Mouse (Mus musculus) gastrocnemius, adult 8-10 months (tissue): ENCODE data around the gene Hoxd8. TPM values are rescaled to one million over a fixed set of nuclear protein-coding genes. Genes with fewer than 3 reads are reported as not detected.

Experiments
- DNase-seq, 2 experiments: peaks; one replicate each; pipeline ENCODE4 v3.0.0; 2022; ENCODE audit warnings: low spot score in 2 of 2
- total RNA-seq, 4 experiments: library from RNA; stranded (reverse); gene quantifications; 2 replicates each; pipeline ENCODE4 v1.2.4; 2022

The Hoxd8 gene
- total RNA-seq, 4 experiments from 2014 or later = 46.8 to 53.5 (median 51.3) TPM

- DNase-seq = no peak
Measured at GRCm38 (mm10) chr2:74733317-74733661, 28.9 kb downstream of the Hoxd8 start.

- DNase-seq = no peak
Measured at GRCm38 (mm10) chr2:74733765-74734164, 29.4 kb downstream of the Hoxd8 start.

- DNase-seq = no peak
Measured at GRCm38 (mm10) chr2:74734451-74734850, 30.0 kb downstream of the Hoxd8 start.

DNA sequence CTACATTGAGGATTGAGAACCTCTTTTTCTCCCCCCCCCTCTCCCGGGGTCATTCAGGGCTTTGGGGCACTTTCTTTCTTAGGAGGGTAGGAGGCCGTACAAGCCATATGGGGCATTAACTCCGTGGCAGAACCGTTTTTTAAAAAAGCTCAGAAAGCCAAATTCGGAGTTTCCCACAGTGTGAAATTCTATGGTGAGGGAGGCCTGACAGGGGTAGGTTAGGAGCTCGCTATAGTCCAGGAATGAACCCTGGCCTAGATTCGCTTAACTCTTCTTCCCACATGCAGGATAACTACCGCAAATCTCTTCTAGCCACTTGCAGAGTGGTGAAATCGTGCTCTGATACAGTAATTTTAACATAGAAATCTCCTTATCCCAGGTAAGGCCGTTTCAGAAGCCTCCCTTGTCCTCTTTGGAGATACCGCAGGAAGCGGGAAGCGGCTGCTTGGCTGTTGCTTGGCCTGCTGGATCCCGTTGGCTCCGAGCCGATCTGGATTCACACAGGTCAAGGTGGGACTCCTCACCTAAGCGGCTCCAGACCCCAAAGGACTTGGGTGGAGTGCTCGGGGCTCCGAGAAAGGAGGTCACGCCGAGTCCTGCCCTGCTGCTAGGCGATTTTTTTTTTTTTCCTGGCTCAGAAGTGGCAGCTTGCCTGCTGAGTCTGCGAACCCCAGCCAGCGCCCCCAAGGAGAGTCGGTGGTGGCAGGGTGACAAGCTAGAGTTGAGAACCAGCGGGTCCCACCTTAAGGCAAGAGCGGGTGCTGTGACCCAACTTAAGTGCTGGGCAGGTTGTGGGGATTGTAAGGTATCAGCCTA is 30.8 kb downstream of the Hoxd8 start:
- DNase-seq = no peak

DNA sequence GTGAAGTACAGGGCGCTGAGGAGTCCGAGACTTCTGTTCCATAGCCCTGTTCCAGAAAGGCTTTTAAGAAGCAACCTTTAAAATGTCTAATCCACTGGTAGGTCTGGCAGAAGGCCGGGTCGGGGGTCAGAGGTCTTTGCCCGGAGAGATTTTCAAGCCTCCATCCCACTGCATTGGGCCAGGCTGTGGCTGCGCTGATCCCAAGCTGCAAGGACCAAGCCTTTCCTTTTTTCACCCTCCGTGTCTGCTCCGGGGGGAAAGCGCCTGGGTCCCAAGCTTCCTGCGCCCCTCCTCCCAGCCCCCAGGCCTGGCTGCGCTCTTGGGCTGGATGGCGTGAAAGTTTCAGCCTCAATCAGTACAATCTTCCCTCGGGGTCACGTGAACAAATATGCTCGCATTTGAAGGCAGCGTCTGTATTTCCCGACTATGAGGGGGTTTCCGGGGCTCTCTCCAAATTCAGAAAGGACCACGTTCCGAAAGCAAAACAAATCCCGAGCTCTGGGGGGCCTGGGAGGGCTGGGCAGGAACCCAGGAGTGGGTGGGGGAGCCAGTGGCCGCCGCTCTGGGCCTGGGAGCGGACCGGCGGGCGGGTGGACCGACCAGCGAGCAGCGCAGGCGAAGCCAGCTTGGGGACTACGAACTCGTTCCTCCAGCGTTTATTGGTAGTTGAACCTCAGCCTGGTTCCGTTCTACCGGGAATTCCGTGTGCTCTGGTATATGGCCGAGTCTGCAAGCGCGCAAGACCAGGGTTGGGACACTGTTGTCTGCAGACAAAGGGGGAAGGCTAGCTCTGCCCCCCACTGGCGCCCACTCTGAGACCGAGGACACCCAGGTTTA is 31.7 kb downstream of the Hoxd8 start:
- DNase-seq = no peak

GRCm38 (mm10) chr2:74736688-74737577 is 32.5 kb downstream of the Hoxd8 start:
- no peak for DNase-seq

DNA sequence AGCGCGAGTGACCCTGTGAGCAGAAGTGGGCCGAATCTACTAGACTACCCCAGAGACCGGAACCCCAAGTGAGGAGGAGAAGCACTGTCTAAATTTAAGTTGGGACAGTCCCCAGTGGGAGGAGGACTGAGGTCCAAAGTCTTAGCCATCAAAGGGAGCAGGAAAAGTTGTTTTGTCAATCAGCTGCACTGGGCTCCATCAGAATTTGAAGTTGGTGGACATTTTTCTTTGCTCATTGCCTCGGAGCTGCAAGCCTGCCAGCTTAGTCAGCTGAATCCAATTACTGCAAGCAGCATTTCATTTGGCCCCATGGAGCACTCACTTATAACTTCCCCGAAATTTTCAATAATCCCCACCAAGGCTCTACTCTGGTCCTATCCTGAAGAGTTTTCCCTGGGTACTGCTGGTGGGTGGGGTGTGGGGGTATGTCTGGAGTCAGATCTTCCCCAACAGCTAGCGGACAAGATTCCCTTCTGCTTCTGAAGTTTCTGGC is 33.2 kb downstream of the Hoxd8 start:
- DNase-seq = no peak

DNA sequence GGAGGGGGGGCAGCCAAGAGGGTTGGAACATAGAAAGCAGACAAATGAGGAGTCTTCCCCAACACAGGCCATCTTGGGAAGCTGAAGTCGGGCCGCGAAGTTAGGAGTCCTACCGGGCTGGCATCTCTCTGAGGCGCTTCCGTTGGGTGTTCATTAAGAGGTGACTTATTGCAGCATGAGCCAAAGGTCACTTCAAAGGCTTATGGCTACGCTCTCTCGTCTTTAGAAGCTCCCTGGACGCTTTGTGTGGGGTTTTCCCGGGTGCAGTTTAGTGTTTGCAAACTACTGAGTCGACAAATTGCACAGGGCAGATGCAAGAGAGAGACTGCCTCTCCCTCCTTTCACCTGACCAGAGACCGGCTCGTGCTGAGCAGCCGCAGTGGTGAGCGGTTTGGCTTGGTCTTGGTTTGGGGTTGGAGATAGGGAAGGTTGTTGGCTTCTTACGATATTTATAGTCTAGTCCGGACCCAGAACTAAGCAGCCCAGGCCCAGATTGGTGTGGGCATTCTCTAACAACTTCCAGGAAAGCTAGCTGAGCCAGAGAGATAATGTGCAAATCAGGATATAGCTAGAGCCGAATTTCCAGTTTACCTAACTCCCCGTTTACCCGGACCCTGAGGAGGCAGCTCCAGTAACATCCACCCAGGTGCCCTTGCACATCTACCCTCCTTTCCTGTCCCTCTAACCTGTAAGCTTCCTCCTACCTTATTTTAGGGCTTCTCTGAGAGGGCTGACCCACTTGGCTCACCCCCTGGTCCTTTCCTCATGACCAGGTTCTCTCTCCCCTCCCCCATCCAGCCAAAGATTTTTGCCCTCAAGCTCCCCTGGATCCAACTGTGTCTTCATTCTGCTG is 34.4 kb downstream of the Hoxd8 start:
- DNase-seq = no peak

DNA sequence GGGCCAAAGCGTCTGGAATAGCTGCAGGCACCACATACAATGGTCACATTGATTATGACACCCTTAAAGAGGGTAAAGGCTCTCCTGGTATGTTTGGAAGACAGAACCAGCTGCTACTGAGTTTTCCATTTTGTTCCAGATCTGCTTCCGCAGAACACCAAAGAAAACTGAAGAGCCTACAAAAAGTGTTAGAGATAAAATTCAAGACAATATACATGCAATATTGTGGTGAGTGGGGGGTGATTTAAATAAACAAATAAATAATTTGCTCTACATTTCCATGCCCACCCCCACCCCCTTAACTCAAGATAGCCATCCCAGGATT is 35.0 kb downstream of the Hoxd8 start:
- DNase-seq = no peak

DNA sequence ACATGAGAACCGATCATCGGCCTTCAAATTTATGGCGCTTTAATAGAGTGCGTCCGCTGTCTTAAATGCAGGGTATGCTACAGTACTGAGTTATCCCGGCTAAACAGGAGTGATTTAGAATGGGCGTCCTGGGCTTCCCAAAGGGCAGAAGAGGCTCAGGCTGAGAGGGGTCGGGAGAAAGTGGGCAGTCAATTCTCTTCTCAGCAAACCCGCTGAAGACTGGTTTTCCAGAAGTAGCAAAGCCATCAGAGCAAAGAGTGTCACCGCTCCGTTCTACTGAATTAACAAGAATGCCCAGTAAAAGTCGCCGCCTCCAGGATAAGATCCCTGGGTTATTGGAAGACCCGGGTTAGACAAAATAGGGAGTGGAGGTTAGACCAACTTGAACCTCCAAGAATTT is 35.5 kb downstream of the Hoxd8 start:
- no peak for DNase-seq

DNA sequence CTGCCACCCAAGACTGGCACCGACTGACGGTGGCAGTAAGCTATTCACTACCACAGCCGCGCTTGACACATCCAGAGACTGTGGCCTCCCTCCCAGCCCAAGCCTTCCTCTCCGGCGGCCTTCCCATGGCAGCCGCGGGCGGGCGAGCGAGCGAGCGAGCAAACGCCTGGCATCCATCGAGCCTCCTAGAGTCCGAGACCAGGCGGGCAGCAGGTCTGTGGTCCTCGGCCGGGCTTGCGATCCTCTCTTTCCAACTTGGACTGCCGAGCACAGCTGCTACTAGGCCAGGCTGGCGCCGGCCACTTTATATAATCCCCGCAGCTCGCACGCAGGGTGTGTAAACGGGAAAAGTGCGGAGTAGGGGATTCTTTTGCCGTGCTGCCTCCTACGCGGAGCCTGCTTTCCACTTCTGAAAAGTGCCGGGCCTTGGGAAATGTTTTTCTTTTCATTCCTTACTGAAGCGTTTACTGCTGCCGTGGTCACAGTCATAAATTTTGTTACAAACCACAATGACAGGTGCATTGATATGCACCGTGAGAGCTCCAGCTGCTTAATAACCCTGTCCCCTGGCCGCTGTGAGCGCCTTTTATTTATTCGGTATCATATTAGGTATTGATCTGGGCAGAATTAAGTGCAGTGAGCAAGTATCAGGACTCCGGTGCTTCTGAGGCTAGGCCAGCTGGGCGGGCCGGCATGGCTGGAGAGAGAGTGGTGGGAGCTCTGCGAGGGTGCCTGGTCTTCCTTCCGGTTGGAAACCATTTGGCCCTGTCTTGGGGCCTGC is 36.1 kb downstream of the Hoxd8 start:
- no peak for DNase-seq

DNA sequence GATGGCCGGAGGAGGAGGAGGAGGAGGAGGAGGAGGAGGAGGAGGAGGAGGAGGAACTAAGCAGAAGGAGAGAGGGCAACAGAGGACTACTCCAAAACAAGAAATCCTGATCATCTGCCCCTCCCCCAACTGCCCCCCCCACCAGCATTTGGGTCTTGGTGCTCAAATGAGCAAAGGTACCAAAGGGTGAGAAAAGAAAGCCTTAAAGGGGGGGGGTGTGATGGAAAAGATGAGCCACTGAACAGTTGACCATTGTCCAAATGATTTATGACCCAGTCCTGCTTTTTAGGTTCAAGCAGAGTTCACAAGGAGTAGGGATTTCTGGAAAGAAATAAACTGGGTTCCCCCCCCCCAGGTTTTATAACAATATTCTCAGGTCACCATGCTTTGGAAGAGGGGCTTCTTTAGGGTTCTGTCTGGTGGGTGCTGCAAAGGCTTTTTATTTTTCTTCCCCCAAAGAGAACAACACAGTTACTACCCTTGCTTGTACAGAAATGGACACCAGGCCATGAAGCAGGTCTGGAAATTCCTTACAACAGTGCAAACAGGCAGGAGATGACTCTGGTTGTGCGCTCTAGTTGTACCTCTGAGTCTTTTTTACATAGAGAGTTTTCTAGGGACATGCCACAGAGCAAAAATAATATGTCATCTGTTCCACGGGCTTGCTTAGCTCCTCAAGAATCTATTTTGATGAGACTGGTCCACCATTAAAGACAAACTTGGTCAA is 37.0 kb downstream of the Hoxd8 start:
- DNase-seq = no peak

DNA sequence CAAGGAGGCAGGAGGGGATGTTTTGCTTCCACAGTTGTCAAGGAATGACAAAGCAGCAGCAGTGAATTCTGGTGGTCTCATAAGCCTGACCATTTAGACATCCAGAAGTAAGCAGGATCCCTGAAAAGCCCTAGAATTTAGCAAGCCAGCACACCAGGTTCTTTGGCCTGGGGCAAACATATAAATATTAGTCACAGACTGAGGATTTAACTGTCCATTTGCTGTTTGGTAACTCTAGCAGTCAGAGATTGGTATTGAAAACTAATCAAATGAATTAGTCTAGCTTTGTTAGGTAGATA is 37.5 kb downstream of the Hoxd8 start:
- no peak for DNase-seq

- DNase-seq = no peak
Measured at GRCm38 (mm10) chr2:74745540-74746297, 41.3 kb downstream of the Hoxd8 start.

GRCm38 (mm10) chr2:74746298-74746921 is 42.0 kb downstream of the Hoxd8 start:
- no peak for DNase-seq

DNA sequence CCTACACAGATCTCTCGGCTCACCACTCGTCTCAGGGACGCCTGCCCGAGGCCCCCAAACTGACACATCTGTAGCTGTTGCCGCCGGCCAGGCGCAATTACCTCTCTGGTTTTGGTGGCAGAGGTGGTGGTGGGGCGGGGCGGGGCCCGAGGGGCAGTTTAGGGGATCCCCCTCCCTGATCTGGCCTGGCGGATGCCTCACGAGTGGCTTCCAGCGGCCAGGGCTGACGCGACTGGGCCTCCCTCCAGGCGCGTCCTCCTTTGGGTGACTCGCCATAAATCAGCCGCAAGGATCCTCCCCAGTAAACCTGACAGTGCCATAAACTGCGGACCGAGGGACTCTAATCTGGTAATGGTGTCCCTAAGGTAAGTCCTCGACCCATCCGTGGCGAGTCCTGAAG is 42.6 kb downstream of the Hoxd8 start:
- no peak for DNase-seq

GRCm38 (mm10) chr2:74747661-74748141 is 43.3 kb downstream of the Hoxd8 start:
- DNase-seq = no peak

GRCm38 (mm10) chr2:74748436-74748995 is 44.1 kb downstream of the Hoxd8 start:
- DNase-seq = no peak
